Mouse (Mus musculus) testis, adult 2 months (tissue): ENCODE results near the gene Cdk5rap1. TPM values are rescaled to one million over a fixed set of nuclear protein-coding genes. Genes with fewer than 3 reads are reported as not detected.

Experiments
- H3K27ac ChIP-seq: fragments of 200-500 bp; 2 replicates; pipeline ENCODE4 v1.5.1; 2012; ENCODE audit warnings: low read depth, low read length; ENCODE audit not compliant: control insufficient read depth, insufficient read depth
- H3K27me3 ChIP-seq: fragments of 200-500 bp; 2 replicates; pipeline ENCODE4 v1.6.1; 2012; ENCODE audit warnings: mild to moderate bottlenecking, low read length, moderate library complexity; ENCODE audit not compliant: control insufficient read depth, insufficient read depth
- H3K36me3 ChIP-seq: fragments of 200-500 bp; 2 replicates; pipeline ENCODE4 v1.6.1; 2012; ENCODE audit warnings: mild to moderate bottlenecking, low read length; ENCODE audit not compliant: control insufficient read depth, insufficient read depth
- H3K4me1 ChIP-seq: fragments of 200-500 bp; 2 replicates; pipeline ENCODE4 v1.6.1; 2012; ENCODE audit warnings: low read length; ENCODE audit not compliant: control insufficient read depth, insufficient read depth
- H3K4me3 ChIP-seq: fragments of 200-500 bp; 2 replicates; pipeline ENCODE4 v1.5.1; 2012; ENCODE audit warnings: low read depth, mild to moderate bottlenecking, low read length, moderate library complexity, mixed read lengths; ENCODE audit not compliant: control insufficient read depth
- CTCF ChIP-seq: fragments of 200-500 bp; IDR thresholded peaks from 2 replicates; pipeline ENCODE4 v1.5.1; 2012; ENCODE audit warnings: low read depth, mild to moderate bottlenecking, inconsistent platforms, low read length, moderate library complexity; ENCODE audit not compliant: control insufficient read depth, insufficient read depth, insufficient replicate concordance
- POLR2A ChIP-seq: fragments of 200-500 bp; IDR thresholded peaks from 2 replicates; pipeline ENCODE4 v1.6.1; 2012; ENCODE audit warnings: low read depth, mild to moderate bottlenecking, inconsistent platforms, low read length, moderate library complexity; ENCODE audit not compliant: control insufficient read depth
- polyA plus RNA-seq: library from polyadenylated mRNA; depleted of rRNA; stranded (reverse); fragments of >200 nt; gene quantifications from 2 replicates; pipeline ENCODE4 v1.2.3, GENCODE M21; 2012; rRNA removed

The Cdk5rap1 gene
- 3.1 and 5.0 TPM in 2 replicates for polyA plus RNA-seq

- peaks cover 4% of the 10 kb centered on the region for H3K4me1 ChIP-seq
- peak within 1 kb of the TSS; percentile 100 for H3K4me3 ChIP-seq
- H3K36me3 ChIP-seq, result peaks cover 4% of the 10 kb centered on the region; the same call in 1 of the 2 replicates
- TF ChIP-seq CTCF (no peak), POLR2A (no peak)
- H3K27me3 ChIP-seq, result no peaks in the 10 kb centered on the region
- H3K27ac ChIP-seq, result peak within 1 kb of the TSS; percentile 96
Observed at GRCm38 (mm10) chr2:154372842-154373500, at the start of gene Cdk5rap1. Cdk5rap1 (minus strand) TSS chr2:154373010.

- no peaks in the 10 kb centered on the region for H3K27me3 ChIP-seq
- H3K4me3 ChIP-seq, result no peak overlapping the region
- TF ChIP-seq POLR2A (no peak), CTCF (no peak)
- H3K36me3 ChIP-seq, result no peaks in the 10 kb centered on the region
- H3K27ac ChIP-seq, result no peak overlapping the region
- H3K4me1 ChIP-seq, result peaks cover 3% of the 10 kb centered on the region
Observed at GRCm38 (mm10) chr2:154422181-154422580, 49.4 kb upstream of the Cdk5rap1 start.

- no peak for TF ChIP-seq POLR2A
- TF ChIP-seq CTCF, result no peak
- Histone ChIP-seq H3K4me1 (no peaks in the 10 kb centered on the region; the same call in none of the 2 replicates), H3K27me3 (no peaks in the 10 kb centered on the region), H3K36me3 (no peaks in the 10 kb centered on the region), H3K4me3 (no peak overlapping the region), H3K27ac (no peak overlapping the region)
Observed at GRCm38 (mm10) chr2:154420942-154421731, 48.3 kb upstream of the Cdk5rap1 start.

GRCm38 (mm10) chr2:154419631-154420515 lies 47.1 kb upstream of the Cdk5rap1 start:
- Histone ChIP-seq H3K27me3 (no peaks in the 10 kb centered on the region), H3K36me3 (no peaks in the 10 kb centered on the region), H3K4me1 (no peaks in the 10 kb centered on the region), H3K4me3 (no peak overlapping the region), H3K27ac (no peak overlapping the region)
- TF ChIP-seq POLR2A (no peak), CTCF (no peak)

GRCm38 (mm10) chr2:154418001-154418400 lies 45.2 kb upstream of the Cdk5rap1 start:
- Histone ChIP-seq H3K27ac (no peak overlapping the region), H3K36me3 (no peaks in the 10 kb centered on the region), H3K4me3 (no peak overlapping the region), H3K27me3 (no peaks in the 10 kb centered on the region), H3K4me1 (no peaks in the 10 kb centered on the region)
- no peak for TF ChIP-seq CTCF
- no peak for TF ChIP-seq POLR2A

- no peaks in the 10 kb centered on the region for H3K36me3 ChIP-seq
- TF ChIP-seq CTCF (peak; percentile 60; the same call in 1 of the 2 replicates), POLR2A (no peak)
- no peak overlapping the region for H3K4me3 ChIP-seq
- no peaks in the 10 kb centered on the region for H3K4me1 ChIP-seq
- H3K27ac ChIP-seq, result no peak overlapping the region
- no peaks in the 10 kb centered on the region for H3K27me3 ChIP-seq
Observed at GRCm38 (mm10) chr2:154417107-154417506, 44.3 kb upstream of the Cdk5rap1 start.

- H3K4me3 ChIP-seq, result no peak overlapping the region
- H3K36me3 ChIP-seq, result no peaks in the 10 kb centered on the region
- H3K4me1 ChIP-seq, result peaks cover 9% of the 10 kb centered on the region
- no peaks in the 10 kb centered on the region for H3K27me3 ChIP-seq
- no peak overlapping the region for H3K27ac ChIP-seq
- no peak for TF ChIP-seq CTCF
- TF ChIP-seq POLR2A, result no peak
Observed at GRCm38 (mm10) chr2:154412018-154412666, 39.3 kb upstream of the Cdk5rap1 start.
